ENCODE assay signal across 8 mouse cellular contexts in the genomic region with DNA sequence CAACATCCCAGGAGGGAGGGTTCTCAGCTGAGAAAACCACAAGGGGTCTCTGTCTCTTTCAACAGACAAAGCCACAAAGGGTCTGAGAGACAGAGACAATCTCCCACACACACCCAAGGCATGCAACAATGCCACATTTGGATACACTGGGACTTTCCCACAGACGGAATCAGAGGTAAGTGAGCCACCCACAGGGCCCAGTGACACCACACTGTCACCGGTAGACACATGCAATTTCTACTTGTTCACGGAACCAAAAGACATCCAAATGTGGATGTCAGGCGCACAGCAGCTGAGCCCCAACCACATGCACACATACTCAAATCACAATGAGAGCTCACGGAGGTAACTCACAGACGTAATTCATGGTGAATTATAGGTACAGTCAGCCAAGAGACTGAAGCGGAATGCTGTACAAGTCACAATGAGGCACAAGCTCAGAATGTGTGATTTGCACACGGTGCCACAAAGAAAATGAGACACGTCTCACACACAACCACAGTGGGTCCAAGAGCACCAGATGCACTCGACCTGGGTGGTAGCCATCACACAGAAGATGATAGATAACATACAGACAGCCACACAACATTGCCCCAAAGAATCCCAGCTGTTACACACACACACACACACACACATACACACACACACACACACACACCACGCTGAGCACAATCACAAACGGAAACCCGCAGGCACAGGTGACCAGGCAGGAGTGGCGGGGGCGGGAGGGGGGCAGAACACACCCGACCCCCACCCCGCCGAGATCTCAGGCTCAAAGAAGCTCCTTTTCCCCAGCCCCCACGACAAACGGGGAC. TPM values are rescaled to one million over a fixed set of nuclear protein-coding genes. Genes with fewer than 3 reads are reported as not detected.
DNase-seq lines count a peak whose midpoint lies in the region; ATAC-seq and TF ChIP-seq lines count a peak whose summit lies in the region.

No protein-coding gene starts in this region.

- no peaks in the 10 kb centered on the region for H3K27me3 ChIP-seq in MEL (ENCODE audit: control insufficient read depth in 1 of 2, insufficient read depth in 2 of 2, low read length in 2 of 2)
- no peaks in the 10 kb centered on the region for H3K27me3 ChIP-seq in embryonic facial prominence, embryonic 13.5 days
- no peaks in the 10 kb centered on the region for H3K27me3 ChIP-seq in intestine, postnatal 0 days (replicated peaks; ENCODE audit: control insufficient read depth, insufficient read depth, low read length)
- no peaks in the 10 kb centered on the region for H3K27me3 ChIP-seq in neural tube, embryonic 11.5 days (ENCODE audit: control insufficient read depth, insufficient read depth, low read length)

- peak; percentile 29 for DNase-seq in layer of hippocampus, adult 9-10 months (ENCODE audit: low spot score)
- no peak for DNase-seq in layer of hippocampus, postnatal 36 days
- peak; percentile 61 for DNase-seq in MEL (ENCODE audit: low read depth, low spot score)
- peak; percentile 65 for DNase-seq in neural tube, embryonic 11.5 days (ENCODE audit: low spot score)
- no peak for DNase-seq in spleen, adult 18-20 months
- DNase-seq in urinary bladder, postnatal 36 days (ENCODE audit: low spot score in 2 of 2): no peak

- ATAC-seq in embryonic facial prominence, embryonic 13.5 days (ENCODE audit: insufficient number of reproducible peaks, insufficient read depth, low FRiP score, low TSS enrichment, low read depth): no peak
- no peak for ATAC-seq in intestine, postnatal 0 days
- ATAC-seq in neural tube, embryonic 11.5 days (ENCODE audit: insufficient read depth, low FRiP score, low TSS enrichment): peak; percentile 13; the same call in 1 of the 2 replicates

- 1% methylated on average over 20 of the region's 20 CpGs for WGBS in embryonic facial prominence, embryonic 13.5 days
- 22% methylated on average over 20 of the region's 20 CpGs for whole genome bisulfite sequencing in intestine, postnatal 0 days
- 1% methylated on average over 20 of the region's 20 CpGs for WGBS in neural tube, embryonic 11.5 days

- peak overlapping the region; percentile 93 for H3K9ac ChIP-seq in MEL (ENCODE audit: control insufficient read depth, low read depth, low read length, poor library complexity, severe bottlenecking)
- peak overlapping the region; percentile 97 for H3K9ac ChIP-seq in embryonic facial prominence, embryonic 13.5 days
- peak overlapping the region; percentile 81 for H3K9ac ChIP-seq in intestine, postnatal 0 days (ENCODE audit: low read depth, low read length)
- peak overlapping the region; percentile 98 for H3K9ac ChIP-seq in neural tube, embryonic 11.5 days (ENCODE audit: low read length)

- no peak overlapping the region for H3K27ac ChIP-seq in MEL (ENCODE audit: control insufficient read depth, low read depth, low read length)
- peak overlapping the region; percentile 96 for H3K27ac ChIP-seq in embryonic facial prominence, embryonic 13.5 days
- peak overlapping the region; percentile 83; the same call in 1 of the 2 replicates for H3K27ac ChIP-seq in intestine, postnatal 0 days (ENCODE audit: low read depth, low read length)
- peak overlapping the region; percentile 97 for H3K27ac ChIP-seq in neural tube, embryonic 11.5 days (ENCODE audit: low read depth, low read length)

- TF ChIP-seq POLR2A in MEL (IDR thresholded peaks at IDR 0.05; ENCODE audit: control insufficient read depth in 1 of 2, insufficient read depth in 1 of 2, low read depth in 1 of 2, low read length in 2 of 2, poor library complexity in 1 of 2): no peak

- H3K4me1 ChIP-seq in MEL (ENCODE audit: control insufficient read depth in 1 of 2, insufficient read depth in 2 of 2, low read length in 2 of 2): peaks cover 0 to 27% of the 10 kb centered on the region in 2 experiments; a peak in 3 of 4 replicates
- H3K4me1 ChIP-seq in embryonic facial prominence, embryonic 13.5 days: peaks cover 33% of the 10 kb centered on the region
- H3K4me1 ChIP-seq in intestine, postnatal 0 days (replicated peaks; ENCODE audit: control insufficient read depth, insufficient read depth, low read length): peaks cover 5% of the 10 kb centered on the region; the same call in 1 of the 2 replicates
- peaks cover 11% of the 10 kb centered on the region; the same call in 1 of the 2 replicates for H3K4me1 ChIP-seq in neural tube, embryonic 11.5 days (ENCODE audit: control insufficient read depth, insufficient read depth, low read length)

- H3K4me2 ChIP-seq in embryonic facial prominence, embryonic 13.5 days: peak overlapping the region; percentile 83
- peak overlapping the region; percentile 81 for H3K4me2 ChIP-seq in intestine, postnatal 0 days (replicated peaks; ENCODE audit: low read depth)
- peak overlapping the region; percentile 72 for H3K4me2 ChIP-seq in neural tube, embryonic 11.5 days (ENCODE audit: low read depth)

- peaks cover 23% of the 10 kb centered on the region for H3K79me2 ChIP-seq in MEL (ENCODE audit: control insufficient read depth, insufficient read depth, low read length, poor library complexity)

- no peaks in the 10 kb centered on the region for H3K9me3 ChIP-seq in MEL (replicated peaks; ENCODE audit: insufficient read depth, low read length)
- no peaks in the 10 kb centered on the region for H3K9me3 ChIP-seq in embryonic facial prominence, embryonic 13.5 days
- no peaks in the 10 kb centered on the region for H3K9me3 ChIP-seq in intestine, postnatal 0 days (ENCODE audit: control insufficient read depth)
- H3K9me3 ChIP-seq in neural tube, embryonic 11.5 days (ENCODE audit: control insufficient read depth, low read length): no peaks in the 10 kb centered on the region

- peak overlapping the region; percentile 80 to 98 for H3K4me3 ChIP-seq in MEL (ENCODE audit: control insufficient read depth in 1 of 2, insufficient read depth in 1 of 2, low read depth in 2 of 2, low read length in 2 of 2)
- H3K4me3 ChIP-seq in embryonic facial prominence, embryonic 13.5 days: peak overlapping the region; percentile 87
- H3K4me3 ChIP-seq in intestine, postnatal 0 days (ENCODE audit: low read depth, low read length): peak overlapping the region; percentile 75
- peak overlapping the region; percentile 89 for H3K4me3 ChIP-seq in neural tube, embryonic 11.5 days (ENCODE audit: low read depth, low read length)

- no peak for TF ChIP-seq CTCF in MEL (IDR thresholded peaks at IDR 0.05 in 2 of 3, conservative IDR thresholded peaks at IDR 0.05 in 1 of 3; ENCODE audit: control insufficient read depth in 1 of 3, insufficient read depth in 1 of 3, low read depth in 2 of 3, low read length in 3 of 3, poor library complexity in 1 of 3, severe bottlenecking in 1 of 3)
- TF ChIP-seq CTCF in intestine, postnatal 0 days (IDR thresholded peaks at IDR 0.05; ENCODE audit: low read depth): no peak

- TF ChIP-seq EP300 in MEL (IDR thresholded peaks at IDR 0.05; ENCODE audit: low read depth in 1 of 2, low read length in 2 of 2): no peak

- no peak for TF ChIP-seq RAD21 in MEL (IDR thresholded peaks at IDR 0.05; ENCODE audit: low read depth, low read length)

- H3K36me3 ChIP-seq in MEL (ENCODE audit: control insufficient read depth in 1 of 2, insufficient read depth in 2 of 2, low read length in 2 of 2): peaks cover 0 to 9% of the 10 kb centered on the region in 2 experiments; a peak in 2 of 4 replicates
- H3K36me3 ChIP-seq in embryonic facial prominence, embryonic 13.5 days: peaks cover 21% of the 10 kb centered on the region
- no peaks in the 10 kb centered on the region for H3K36me3 ChIP-seq in intestine, postnatal 0 days (ENCODE audit: control insufficient read depth, insufficient read depth)
- H3K36me3 ChIP-seq in neural tube, embryonic 11.5 days (ENCODE audit: control insufficient read depth, insufficient read depth, low read length): peaks cover 4% of the 10 kb centered on the region; the same call in 1 of the 2 replicates

TF ChIP-seq in MEL, 35 proteins besides CTCF, POLR2A, EP300 and RAD21:
- TF ChIP-seq ETS1 (IDR thresholded peaks at IDR 0.05; ENCODE audit: low read depth, low read length) (0 out of 2 replicates have a peak, but pooled peaks have one; percentile 8), MXI1 (IDR thresholded peaks at IDR 0.05; ENCODE audit: low read depth, low read length) (peak; percentile 66; the same call in 1 of the 2 replicates), MAZ (IDR thresholded peaks at IDR 0.05; ENCODE audit: low read depth, low read length) (no peak), USF1 (IDR thresholded peaks at IDR 0.05; ENCODE audit: low read depth, low read length) (no peak), MYC (IDR thresholded peaks at IDR 0.05; ENCODE audit: low read depth, low read length) (0 out of 2 replicates have a peak, but pooled peaks have one; percentile 15), RCOR1 (IDR thresholded peaks at IDR 0.05; ENCODE audit: low read depth, low read length) (no peak)

RNA-seq across cellular contexts. Expression of a gene that starts 5.7 kb away (rescaled TPM):
- total RNA-seq in layer of hippocampus, postnatal 36 days (2021): 100 to 1,000 TPM; 111 to 118 TPM
- 18.2 and 21.8 TPM in 2 replicates for total RNA-seq in MEL (2012; rRNA removed)
- 10 to 100 TPM in 1 of 2 experiments, not detected in 1; 65.7 TPM for polyA plus RNA-seq in MEL (2012; ENCODE audit: insufficient read depth in 1 of 2, insufficient read length in 2 of 2, low read depth in 1 of 2, low replicate concordance in 2 of 2, missing spikeins in 1 of 2)
- 82.6 and 84.8 TPM in 2 replicates for polyA plus RNA-seq in embryonic facial prominence, embryonic 13.5 days (2015; fragmentation: Nextera tagmentation; extraction: Ambion mirVana)
- polyA plus RNA-seq in intestine, postnatal 0 days (2015; fragmentation: Nextera tagmentation; extraction: Ambion mirVana): 10.3 and 12.4 TPM in 2 replicates
- polyA plus RNA-seq in neural tube, embryonic 11.5 days (2014; fragmentation: Nextera tagmentation; extraction: Ambion mirVana): 144 and 159 TPM in 2 replicates

RNA-seq across cellular contexts. Expression of a gene that starts 23.2 kb away (rescaled TPM):
- 100 to 1,000 TPM; 548 to 620 TPM for total RNA-seq in layer of hippocampus, postnatal 36 days (2021)
- not detected in 2 replicates for total RNA-seq in MEL (2012; rRNA removed)
- polyA plus RNA-seq in MEL (2012; ENCODE audit: insufficient read depth in 1 of 2, insufficient read length in 2 of 2, low read depth in 1 of 2, low replicate concordance in 2 of 2, missing spikeins in 1 of 2): not detected
- polyA plus RNA-seq in embryonic facial prominence, embryonic 13.5 days (2015; fragmentation: Nextera tagmentation; extraction: Ambion mirVana): 4.3 and 4.8 TPM in 2 replicates
- 2.7 and 3.3 TPM in 2 replicates for polyA plus RNA-seq in intestine, postnatal 0 days (2015; fragmentation: Nextera tagmentation; extraction: Ambion mirVana)
- polyA plus RNA-seq in neural tube, embryonic 11.5 days (2014; fragmentation: Nextera tagmentation; extraction: Ambion mirVana): 0.65 and 0.94 TPM in 2 replicates

RNA-seq across cellular contexts. Expression of a gene that starts 34.9 kb away (rescaled TPM):
- total RNA-seq in layer of hippocampus, postnatal 36 days (2021): 1 to 10 TPM; 4.6 to 6.8 TPM
- total RNA-seq in MEL (2012; rRNA removed): 0.69 and 1.6 TPM in 2 replicates
- 1 to 10 TPM in 1 of 2 experiments, not detected in 1; 1.1 TPM for polyA plus RNA-seq in MEL (2012; ENCODE audit: insufficient read depth in 1 of 2, insufficient read length in 2 of 2, low read depth in 1 of 2, low replicate concordance in 2 of 2, missing spikeins in 1 of 2)
- 5.6 and 6.4 TPM in 2 replicates for polyA plus RNA-seq in embryonic facial prominence, embryonic 13.5 days (2015; fragmentation: Nextera tagmentation; extraction: Ambion mirVana)
- polyA plus RNA-seq in intestine, postnatal 0 days (2015; fragmentation: Nextera tagmentation; extraction: Ambion mirVana): 21.2 and 28.3 TPM in 2 replicates
- 1.6 TPM in 2 replicates for polyA plus RNA-seq in neural tube, embryonic 11.5 days (2014; fragmentation: Nextera tagmentation; extraction: Ambion mirVana)

Comparison
In these comparisons a context has a peak if more than half of its experiments do, and no peak if none do; other contexts are left out.
1. DNase-seq: peak in layer of hippocampus, adult 9-10 months (single experiment), MEL (single experiment) and neural tube, embryonic 11.5 days (single experiment); none in layer of hippocampus, postnatal 36 days (0 of 2), spleen, adult 18-20 months (0 of 2) and urinary bladder, postnatal 36 days (0 of 2).
2. Peak in every context shown above with its lines, with median percentiles within 50 percentile points of each other: H3K4me3 ChIP-seq, H3K9ac ChIP-seq and H3K4me2 ChIP-seq.